Mouse (Mus musculus) CH12.LX (cell line): Measurements from ENCODE around the gene Ric1.

Experiments used
- ETS1 ChIP-seq: conservative IDR thresholded peaks from 2 replicates; pipeline ENCODE4 v1.6.1; 2012; ENCODE audit warnings: low read depth, mild to moderate bottlenecking, inconsistent platforms, low read length, improper control_type of control experiment, moderate library complexity
- MAFK ChIP-seq: IDR thresholded peaks from 2 replicates; pipeline ENCODE4 v1.6.1; 2011; ENCODE audit warnings: low read length, improper control_type of control experiment; ENCODE audit not compliant: insufficient replicate concordance
- RAD21 ChIP-seq: IDR thresholded peaks from 2 replicates; pipeline ENCODE4 v1.6.1; 2011; ENCODE audit warnings: low read depth, mild to moderate bottlenecking, low read length, improper control_type of control experiment, moderate library complexity

DNA sequence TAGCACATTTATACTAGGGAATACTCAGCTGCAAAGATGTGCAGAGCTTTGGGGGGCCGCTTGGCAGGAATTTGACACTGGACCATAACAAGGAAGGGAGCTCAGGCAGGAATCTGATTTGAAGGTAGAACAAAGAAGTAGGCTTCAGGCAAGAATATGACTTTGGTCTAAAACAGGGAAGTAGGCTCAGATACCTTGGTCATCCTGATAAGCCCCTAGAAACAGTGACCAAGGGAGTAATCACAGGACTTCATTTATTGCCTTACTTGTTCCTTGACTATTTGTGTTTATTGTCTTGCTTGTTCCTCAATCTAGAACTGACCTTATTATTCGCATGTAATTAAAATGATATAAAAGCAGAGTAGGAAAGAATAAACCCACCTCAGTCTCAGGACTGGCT, 18.0 kb upstream of the Ric1 start:
- TF ChIP-seq ETS1 = no peak
- TF ChIP-seq RAD21 = no peak
- no peak for TF ChIP-seq MAFK
